In genomic region chr10:82636321-82636720, GRCm38 (mm10) we compare ENCODE assay signal across 16 mouse cellular contexts. TPM values are rescaled to one million over a fixed set of nuclear protein-coding genes. Genes with fewer than 3 reads are reported as not detected.
"Had no signal": no experiment of that assay in that cellular context is flagged by ENCODE, and none has a peak within 500 bp of the region (broad histone marks: within the 10 kb centered on the region; RNA-seq: fewer than 3 reads in every experiment).

No protein-coding gene starts in this region.

- H3K9me3 ChIP-seq: liver, embryonic 15.5 days; midbrain, embryonic 12.5 days; neural tube, embryonic 12.5 days; stomach, embryonic 15.5 days had no signal

- H3K4me2 ChIP-seq: liver, embryonic 15.5 days; lung, embryonic 14.5 days; midbrain, embryonic 12.5 days; neural tube, embryonic 12.5 days; stomach, embryonic 15.5 days had no signal

- H3K27ac ChIP-seq: liver, embryonic 15.5 days; midbrain, embryonic 12.5 days; neural tube, embryonic 12.5 days; stomach, embryonic 15.5 days; stomach, postnatal 0 days had no signal

- ATAC-seq: liver, postnatal 0 days; midbrain, embryonic 16.5 days had no signal

- H3K27me3 ChIP-seq: liver, embryonic 15.5 days; midbrain, embryonic 12.5 days; neural tube, embryonic 12.5 days; stomach, embryonic 15.5 days had no signal

- H3K4me3 ChIP-seq: liver, embryonic 15.5 days; midbrain, embryonic 12.5 days; neural tube, embryonic 12.5 days; stomach, embryonic 15.5 days had no signal

- H3K9ac ChIP-seq: liver, embryonic 15.5 days; liver, postnatal 0 days; lung, embryonic 14.5 days; midbrain, embryonic 12.5 days; neural tube, embryonic 12.5 days; stomach, embryonic 15.5 days had no signal

- DNase-seq: liver, postnatal 0 days; lung, embryonic 14.5 days; lung, postnatal 10 days; lung, postnatal 4 days; midbrain, embryonic 14.5 days; right cerebral cortex, postnatal 14 days; thymus, adult 2 months; thymus, postnatal 25 days; thymus, postnatal 4 days had no signal

RNA-seq across cellular contexts. Expression of gene Glt8d2, which starts 54.1 kb away (rescaled TPM):
- total RNA-seq: megakaryocyte-erythroid progenitor cell, adult 5-6 weeks had no signal
